Mouse (Mus musculus) midbrain, embryonic 11.5 days (tissue): ENCODE results near the gene Galnt10. TPM values are rescaled to one million over a fixed set of nuclear protein-coding genes. Genes with fewer than 3 reads are reported as not detected.
"Not testable (repeated sequence)": the region's sequence is repeated elsewhere in the genome, so short reads cannot be mapped to it uniquely, and the experiment has no call there.

Experiments used
- ATAC-seq: fragments of 200-750 bp; cut with Nextera tagmentation; 2 replicates; pipeline ENCODE4 v1.8.0; 2017; ENCODE audit warnings: moderate TSS enrichment, moderate library complexity; ENCODE audit not compliant: low FRiP score
- DNase-seq: peaks from one replicate; pipeline ENCODE4 v3.0.0; 2015; ENCODE audit warnings: low spot score; ENCODE audit errors: missing footprints
- H3K27ac ChIP-seq: fragments of 300-500 bp; sonication (generic); 2 replicates; pipeline ENCODE4 v1.5.1; 2014; ENCODE audit warnings: low read depth, low read length
- H3K27me3 ChIP-seq: fragments of 300-500 bp; sonication (generic); 2 replicates; pipeline ENCODE4 v1.6.1; 2014; ENCODE audit warnings: mild to moderate bottlenecking, low read length, moderate library complexity, mixed read lengths; ENCODE audit not compliant: control insufficient read depth, insufficient read depth
- H3K36me3 ChIP-seq: fragments of 300-500 bp; sonication (generic); 2 replicates; pipeline ENCODE4 v1.6.1; 2014; ENCODE audit warnings: mild to moderate bottlenecking, low read length, moderate library complexity, mixed read lengths; ENCODE audit not compliant: control insufficient read depth, insufficient read depth
- H3K4me1 ChIP-seq: fragments of 300-500 bp; sonication (generic); 2 replicates; pipeline ENCODE4 v1.6.1; 2014; ENCODE audit warnings: low read length; ENCODE audit not compliant: control insufficient read depth, insufficient read depth
- H3K4me2 ChIP-seq: fragments of 300-500 bp; sonication (generic); 2 replicates; pipeline ENCODE4 v1.6.1; 2014; ENCODE audit warnings: mild to moderate bottlenecking, moderate library complexity
- H3K4me3 ChIP-seq: fragments of 300-500 bp; sonication (generic); 2 replicates; pipeline ENCODE4 v1.5.1; 2014; ENCODE audit warnings: low read depth, low read length
- H3K9ac ChIP-seq: fragments of 300-500 bp; sonication (generic); 2 replicates; pipeline ENCODE4 v1.6.1; 2014; ENCODE audit warnings: low read length
- H3K9me3 ChIP-seq: fragments of 300-500 bp; sonication (generic); 2 replicates; pipeline ENCODE4 v1.6.1; 2016; ENCODE audit warnings: low read length; ENCODE audit not compliant: control insufficient read depth
- WGBS: fragments of 180-500 bp; shearing (Covaris S2); extraction: QIAGEN DNeasy Blood & Tissue Kit; methylation state at CpG from one replicate; pipeline ENCODE4 v1.1.7; 2014; 5-methylcytosine and 5-hydroxymethylcytosine counted together
- polyA plus RNA-seq: library from polyadenylated mRNA; unstranded; fragments of >200 nt; fragmentation: Nextera tagmentation; extraction: Ambion mirVana; gene quantifications from 2 replicates; pipeline ENCODE4 v1.2.1, GENCODE M21; 2014

Gene Galnt10
- polyA plus RNA-seq, 1 experiment from 2014 or later = 13.9 TPM

GRCm38 (mm10) chr11:57805047-57805446, 159.8 kb downstream of the Galnt10 start:
- 90% methylated on average over 3 of the region's 3 CpGs for WGBS

DNA sequence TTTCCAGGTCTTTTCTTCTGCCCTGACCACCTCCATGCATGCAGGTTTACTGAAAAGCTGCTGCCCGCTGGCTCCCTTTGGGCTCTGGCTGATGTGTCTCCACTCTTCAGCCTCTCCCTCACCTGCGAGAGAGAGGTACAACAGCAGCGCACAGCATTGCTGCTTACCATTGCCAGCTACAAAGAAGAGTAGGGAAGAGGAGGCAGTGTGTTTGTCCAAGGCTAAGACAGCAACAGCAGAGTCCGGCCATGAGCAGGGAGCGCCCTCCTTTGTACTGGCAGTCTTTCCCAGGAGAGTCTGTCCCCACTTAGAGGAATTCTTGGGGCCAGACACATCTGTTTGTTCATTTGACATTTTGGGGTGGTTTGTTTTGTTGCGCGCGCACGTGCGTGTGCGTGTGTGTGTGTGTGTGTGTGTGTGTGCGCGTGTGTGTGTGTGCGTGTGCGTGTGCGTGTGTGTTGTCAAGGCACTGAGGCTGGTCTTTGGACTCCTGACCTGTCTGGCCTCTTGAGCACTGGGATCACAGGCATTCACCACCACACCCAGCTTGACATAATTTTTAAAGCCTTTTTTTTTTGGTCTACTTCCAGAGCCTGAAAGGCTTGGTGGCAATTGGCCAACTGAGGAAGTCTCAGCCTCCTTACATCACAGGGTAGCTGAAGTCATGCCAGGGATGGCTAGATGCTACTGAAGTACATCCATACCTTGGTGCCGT, 163.9 kb downstream of the Galnt10 start:
- Histone ChIP-seq H3K4me3 (no peak overlapping the region), H3K27me3 (no peaks in the 10 kb centered on the region), H3K4me1 (peaks cover 2% of the 10 kb centered on the region; the same call in 1 of the 2 replicates), H3K9me3 (no peaks in the 10 kb centered on the region), H3K9ac (no peak overlapping the region), H3K27ac (no peak overlapping the region), H3K36me3 (peaks cover 2% of the 10 kb centered on the region; the same call in 1 of the 2 replicates), H3K4me2 (no peak overlapping the region)
- ATAC-seq (no peak), DNase-seq (peak; percentile 80)
- WGBS = 95% methylated on average over 17 of the region's 17 CpGs

More at GRCm38 (mm10) chr11:57805047-57805446, 159.8 kb downstream of the Galnt10 start:
- H3K9me3 ChIP-seq = no peaks in the 10 kb centered on the region
- H3K27ac ChIP-seq = no peak overlapping the region
- ATAC-seq = no peak
- no peak overlapping the region for H3K4me3 ChIP-seq
- H3K36me3 ChIP-seq = 0 out of 2 replicates have a peak, but pooled peaks cover 2% of the 10 kb centered on the region
- no peak for DNase-seq
- no peak overlapping the region for H3K9ac ChIP-seq
- H3K4me1 ChIP-seq = peaks cover 20% of the 10 kb centered on the region
- no peaks in the 10 kb centered on the region for H3K27me3 ChIP-seq
- no peak overlapping the region for H3K4me2 ChIP-seq

DNA sequence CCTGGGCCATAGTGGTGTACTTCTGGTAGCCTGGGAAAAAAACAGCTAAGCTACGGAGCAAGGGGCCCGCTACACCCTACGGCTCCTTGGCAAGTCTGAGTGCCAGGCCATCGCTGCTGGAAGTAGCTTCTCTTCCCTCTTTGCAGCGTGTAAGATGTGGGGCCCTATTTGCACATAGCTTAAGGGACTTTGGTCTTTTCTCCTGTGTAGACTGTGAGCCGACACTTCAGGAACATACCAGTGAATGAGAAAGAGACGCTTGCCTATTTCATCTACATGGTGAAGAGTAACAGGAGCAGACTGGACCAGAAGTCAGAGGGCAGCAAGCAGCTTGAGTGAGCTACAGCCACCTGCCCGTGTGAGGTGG, 164.5 kb downstream of the Galnt10 start:
- Histone ChIP-seq H3K9ac (no peak overlapping the region), H3K36me3 (peaks cover 2% of the 10 kb centered on the region; the same call in 1 of the 2 replicates), H3K9me3 (no peaks in the 10 kb centered on the region), H3K4me3 (no peak overlapping the region), H3K27me3 (no peaks in the 10 kb centered on the region), H3K27ac (no peak overlapping the region), H3K4me1 (peaks cover 2% of the 10 kb centered on the region; the same call in 1 of the 2 replicates), H3K4me2 (no peak overlapping the region)
- no peak for DNase-seq
- no peak for ATAC-seq
- WGBS = 92% methylated on average over 8 of the region's 8 CpGs

- DNase-seq (peak; percentile 51), ATAC-seq (no peak)
- H3K9ac ChIP-seq = no peak overlapping the region
- no peak overlapping the region for H3K27ac ChIP-seq
- no peaks in the 10 kb centered on the region for H3K4me1 ChIP-seq
- no peak overlapping the region for H3K4me3 ChIP-seq
- H3K9me3 ChIP-seq = no peaks in the 10 kb centered on the region
- no peak overlapping the region for H3K4me2 ChIP-seq
- H3K27me3 ChIP-seq = no peaks in the 10 kb centered on the region
- peaks cover 2% of the 10 kb centered on the region; the same call in 1 of the 2 replicates for H3K36me3 ChIP-seq
- WGBS = 92% methylated on average over 7 of the region's 7 CpGs
Measured at GRCm38 (mm10) chr11:57811006-57811405, 165.8 kb downstream of the Galnt10 start.

- Histone ChIP-seq H3K4me3 (no peak overlapping the region), H3K27ac (no peak overlapping the region), H3K9ac (no peak overlapping the region), H3K4me2 (no peak overlapping the region), H3K36me3 (peaks cover 2% of the 10 kb centered on the region; the same call in 1 of the 2 replicates), H3K4me1 (no peaks in the 10 kb centered on the region), H3K9me3 (no peaks in the 10 kb centered on the region), H3K27me3 (no peaks in the 10 kb centered on the region)
- peak; percentile 35 for DNase-seq
- 96% methylated on average over 8 of the region's 8 CpGs for WGBS
- ATAC-seq = no peak
Measured at GRCm38 (mm10) chr11:57812212-57812611, 167.0 kb downstream of the Galnt10 start.

DNA sequence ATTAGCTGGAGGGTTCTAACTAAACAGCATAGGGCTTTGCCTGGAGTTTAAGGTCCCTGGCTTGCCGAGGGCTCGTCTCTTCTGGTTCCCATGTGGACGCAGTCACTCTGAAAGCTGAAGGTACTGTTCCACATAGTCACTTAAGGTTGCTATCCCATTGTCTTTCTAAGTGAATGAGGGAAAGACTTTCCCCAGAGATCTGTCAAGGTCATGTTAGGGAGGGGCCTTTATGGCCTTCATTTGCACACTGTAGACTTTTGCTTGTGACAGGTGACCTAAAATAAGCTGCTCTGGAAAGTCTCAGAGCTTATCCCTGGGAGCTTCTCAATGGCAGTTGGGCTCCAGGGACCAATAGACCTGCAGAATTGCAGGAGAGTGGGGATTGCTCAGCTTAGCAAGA, 168.4 kb downstream of the Galnt10 start:
- Histone ChIP-seq H3K27me3 (no peaks in the 10 kb centered on the region), H3K9ac (no peak overlapping the region), H3K36me3 (peaks cover 2% of the 10 kb centered on the region), H3K9me3 (no peaks in the 10 kb centered on the region), H3K4me1 (no peaks in the 10 kb centered on the region), H3K4me3 (no peak overlapping the region), H3K27ac (no peak overlapping the region), H3K4me2 (no peak overlapping the region)
- WGBS = 88% methylated on average over 3 of the region's 3 CpGs
- DNase-seq (no peak), ATAC-seq (no peak)

- WGBS = 83% methylated on average over 4 of the region's 4 CpGs
- Histone ChIP-seq H3K27me3 (no peaks in the 10 kb centered on the region), H3K9ac (no peak overlapping the region), H3K4me1 (no peaks in the 10 kb centered on the region), H3K4me3 (no peak overlapping the region), H3K9me3 (no peaks in the 10 kb centered on the region), H3K27ac (no peak overlapping the region), H3K36me3 (no peaks in the 10 kb centered on the region; the same call in 1 of the 2 replicates), H3K4me2 (no peak overlapping the region)
- DNase-seq = no peak
- no peak for ATAC-seq
Measured at GRCm38 (mm10) chr11:57818189-57818588, 172.9 kb downstream of the Galnt10 start.

- H3K4me3 ChIP-seq = no peak overlapping the region
- H3K9me3 ChIP-seq = no peaks in the 10 kb centered on the region
- H3K4me1 ChIP-seq = no peaks in the 10 kb centered on the region
- no peak overlapping the region for H3K9ac ChIP-seq
- DNase-seq (peak; percentile 98), ATAC-seq (0 out of 2 replicates have a peak, but pooled peaks have one; percentile 48)
- peaks cover 4% of the 10 kb centered on the region; the same call in 1 of the 2 replicates for H3K27me3 ChIP-seq
- H3K27ac ChIP-seq = no peak overlapping the region
- no peak overlapping the region for H3K4me2 ChIP-seq
- WGBS = 34% methylated on average over 9 of the region's 9 CpGs
- H3K36me3 ChIP-seq = no peaks in the 10 kb centered on the region; the same call in 1 of the 2 replicates
Measured at GRCm38 (mm10) chr11:57819999-57820581, 174.8 kb downstream of the Galnt10 start.

- not testable (repeated sequence) for DNase-seq, ATAC-seq, H3K4me3 ChIP-seq, H3K4me2 ChIP-seq, H3K27ac ChIP-seq, H3K9ac ChIP-seq, H3K9me3 ChIP-seq, H3K4me1 ChIP-seq, H3K36me3 ChIP-seq
- WGBS = 91% methylated on average over 2 of the region's 2 CpGs
- peaks cover 32% of the 10 kb centered on the region for H3K27me3 ChIP-seq
Measured at GRCm38 (mm10) chr11:57823159-57823558, 177.9 kb downstream of the Galnt10 start.
